Mouse (Mus musculus) brain, embryonic 14.5 days (tissue): ENCODE results near the gene Afap1. TPM values are rescaled to one million over a fixed set of nuclear protein-coding genes. Genes with fewer than 3 reads are reported as not detected.

Experiments used
- DNase-seq: peaks from one replicate; pipeline ENCODE4 v3.0.0-alpha.2; 2011; ENCODE audit warnings: low read depth
- CTCF ChIP-seq: fragments of 200-500 bp; IDR thresholded peaks from 2 replicates; pipeline ENCODE4 v1.5.1; 2012; ENCODE audit warnings: inconsistent platforms, mild to moderate bottlenecking, moderate library complexity, borderline replicate concordance; ENCODE audit not compliant: insufficient read depth, insufficient read length; ENCODE audit errors: extremely low read depth
- POLR2A ChIP-seq: fragments of 200-500 bp; IDR thresholded peaks from 2 replicates; pipeline ENCODE4 v1.6.1; 2012; ENCODE audit warnings: mild to moderate bottlenecking, inconsistent platforms, borderline replicate concordance; ENCODE audit not compliant: poor library complexity, insufficient read depth, insufficient read length, severe bottlenecking; ENCODE audit errors: extremely low read depth
- polyA plus RNA-seq: library from polyadenylated mRNA; depleted of rRNA; stranded (reverse); fragments of >200 nt; gene quantifications from 2 replicates; pipeline ENCODE4 v1.2.3, GENCODE M21; 2012

Gene Afap1
- polyA plus RNA-seq, 1 experiment, result 97.5 TPM

- no peak for TF ChIP-seq POLR2A
- no peak for TF ChIP-seq CTCF
- no peak for DNase-seq
These were observed 8.4 kb upstream of the Afap1 start for GRCm38 (mm10) chr5:35884689-35885088.

GRCm38 (mm10) chr5:35888959-35889358 lies 4.2 kb upstream of the Afap1 start:
- peak; percentile 41 for DNase-seq

GRCm38 (mm10) chr5:35889641-35890040 lies 3.5 kb upstream of the Afap1 start:
- TF ChIP-seq CTCF (no peak), POLR2A (no peak)
- peak; percentile 26 for DNase-seq

More at GRCm38 (mm10) chr5:35888959-35889358, 4.2 kb upstream of the Afap1 start:
- no peak for TF ChIP-seq POLR2A
- peak; percentile 68 for TF ChIP-seq CTCF

- TF ChIP-seq CTCF (no peak), POLR2A (no peak)
- DNase-seq, result no peak
These were observed 2.0 kb upstream of the Afap1 start for GRCm38 (mm10) chr5:35890985-35891730.

- TF ChIP-seq CTCF, result no peak
- no peak for TF ChIP-seq POLR2A
- DNase-seq, result no peak
These were observed 756 bp upstream of the Afap1 start for GRCm38 (mm10) chr5:35892363-35892762.

GRCm38 (mm10) chr5:35893805-35894260 lies 714 bp downstream of the Afap1 start:
- TF ChIP-seq POLR2A (0 out of 2 replicates have a peak, but pooled peaks have one; percentile 7), CTCF (peak; percentile 22; the same call in 1 of the 2 replicates)
- peak; percentile 64 for DNase-seq

GRCm38 (mm10) chr5:35894295-35895047 lies 1.4 kb downstream of the Afap1 start:
- TF ChIP-seq POLR2A, result no peak
- TF ChIP-seq CTCF, result no peak
- peak; percentile 51 for DNase-seq

GRCm38 (mm10) chr5:35895926-35896325 lies 2.8 kb downstream of the Afap1 start:
- TF ChIP-seq CTCF (no peak), POLR2A (no peak)

GRCm38 (mm10) chr5:35896556-35896955 lies 3.4 kb downstream of the Afap1 start:
- peak; percentile 73 for DNase-seq
- TF ChIP-seq POLR2A (no peak), CTCF (no peak)

More at GRCm38 (mm10) chr5:35895926-35896325, 2.8 kb downstream of the Afap1 start:
- no peak for DNase-seq

- TF ChIP-seq CTCF (no peak), POLR2A (no peak)
- DNase-seq, result no peak
These were observed 4.0 kb downstream of the Afap1 start for GRCm38 (mm10) chr5:35897147-35897546.

- no peak for TF ChIP-seq CTCF
- no peak for TF ChIP-seq POLR2A
- no peak for DNase-seq
These were observed 5.0 kb downstream of the Afap1 start for GRCm38 (mm10) chr5:35898114-35898513.
